Mouse (Mus musculus) limb, embryonic 15.5 days (tissue): ENCODE measurements around the gene AI413582. TPM values are rescaled to one million over a fixed set of nuclear protein-coding genes. Genes with fewer than 3 reads are reported as not detected.

Experiments
- ATAC-seq: fragments of 200-750 bp; cut with Nextera tagmentation; 2 replicates; pipeline ENCODE4 v1.8.0; 2017; ENCODE audit warnings: low read depth, moderate TSS enrichment; ENCODE audit not compliant: insufficient number of reproducible peaks, low FRiP score, low TSS enrichment
- H3K27ac ChIP-seq: fragments of 300-500 bp; sonication (generic); 2 replicates; pipeline ENCODE4 v1.5.1; 2015; ENCODE audit warnings: moderate library complexity, mild to moderate bottlenecking, inconsistent platforms
- H3K27me3 ChIP-seq: fragments of 300-500 bp; sonication (generic); 2 replicates; pipeline ENCODE4 v1.6.1; 2015; ENCODE audit warnings: inconsistent platforms
- H3K36me3 ChIP-seq: fragments of 300-500 bp; sonication (generic); 2 replicates; pipeline ENCODE4 v1.6.1; 2015; ENCODE audit warnings: inconsistent platforms
- H3K4me1 ChIP-seq: fragments of 300-500 bp; sonication (generic); 2 replicates; pipeline ENCODE4 v1.6.1; 2015; ENCODE audit warnings: inconsistent platforms
- H3K4me2 ChIP-seq: fragments of 300-500 bp; sonication (generic); 2 replicates; pipeline ENCODE4 v1.6.1; 2015; ENCODE audit warnings: mild to moderate bottlenecking, inconsistent platforms
- H3K4me3 ChIP-seq: fragments of 300-500 bp; sonication (generic); 2 replicates; pipeline ENCODE4 v1.5.1; 2015; ENCODE audit warnings: mild to moderate bottlenecking, inconsistent platforms
- H3K9ac ChIP-seq: fragments of 300-500 bp; sonication (generic); 2 replicates; pipeline ENCODE4 v1.6.1; 2015; ENCODE audit warnings: inconsistent platforms
- H3K9me3 ChIP-seq: fragments of 300-500 bp; sonication (generic); 2 replicates; pipeline ENCODE4 v1.6.1; 2016; ENCODE audit warnings: inconsistent platforms
- WGBS: fragments of 180-500 bp; shearing (Covaris S2); methylation state at CpG from one replicate; pipeline ENCODE4 v1.1.7; 2015; 5-methylcytosine and 5-hydroxymethylcytosine counted together
- polyA plus RNA-seq: library from polyadenylated mRNA; unstranded; fragments of >200 nt; fragmentation: Nextera tagmentation; extraction: Ambion mirVana; gene quantifications from 2 replicates; pipeline ENCODE4 v1.2.1, GENCODE M21; 2015

Gene AI413582
- polyA plus RNA-seq, 1 experiment from 2014 or later, result 28.4 TPM

DNA sequence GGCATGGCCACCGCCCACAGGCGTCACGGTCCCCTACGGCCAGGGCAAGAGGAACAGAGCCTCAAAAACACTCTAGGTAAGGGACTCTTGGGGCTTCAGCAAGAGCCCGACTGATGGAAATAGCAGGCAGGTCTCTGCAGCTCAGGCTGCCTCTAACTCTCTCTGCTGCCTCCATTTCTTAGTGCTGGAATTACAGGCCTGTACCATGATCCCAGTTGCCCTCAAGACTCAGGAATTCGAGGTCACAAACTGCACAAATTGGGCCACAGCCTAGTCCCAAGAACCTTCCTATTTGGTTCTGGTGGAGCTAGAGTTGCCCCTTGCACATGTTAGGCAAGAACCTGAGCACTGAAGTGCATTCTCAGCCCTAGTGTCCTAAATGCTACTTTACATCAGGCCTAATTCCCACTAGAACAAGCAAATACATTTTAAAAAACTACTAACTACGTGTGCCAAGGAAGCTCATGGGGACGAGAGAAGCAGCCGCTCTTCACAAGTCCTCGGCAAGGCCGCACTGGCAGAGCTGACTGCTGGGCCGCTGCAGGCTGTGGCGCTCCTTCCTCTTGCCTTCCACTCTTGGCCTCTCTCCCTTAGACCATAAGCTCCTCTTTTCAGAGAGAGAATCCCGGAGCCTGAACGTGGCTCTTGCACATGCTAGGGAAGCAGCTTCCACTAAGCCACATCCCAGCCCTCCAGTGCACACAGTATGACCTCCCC lies 30.3 kb upstream of the AI413582 start:
- Histone ChIP-seq H3K36me3 (peaks cover 49% of the 10 kb centered on the region), H3K4me1 (peaks cover 10% of the 10 kb centered on the region), H3K4me2 (no peak overlapping the region), H3K9ac (no peak overlapping the region), H3K4me3 (no peak overlapping the region), H3K27me3 (no peaks in the 10 kb centered on the region), H3K27ac (0 out of 2 replicates have a peak overlapping the region, but pooled peaks have one; percentile 57), H3K9me3 (no peaks in the 10 kb centered on the region)
- no peak for ATAC-seq
- 84% methylated on average over 15 of the region's 15 CpGs for WGBS

- Histone ChIP-seq H3K36me3 (peaks cover 66% of the 10 kb centered on the region), H3K27me3 (no peaks in the 10 kb centered on the region)
- 97% methylated on average over 7 of the region's 7 CpGs for WGBS
These were observed 27.0 kb upstream of the AI413582 start for GRCm38 (mm10) chr17:27592565-27592910.

DNA sequence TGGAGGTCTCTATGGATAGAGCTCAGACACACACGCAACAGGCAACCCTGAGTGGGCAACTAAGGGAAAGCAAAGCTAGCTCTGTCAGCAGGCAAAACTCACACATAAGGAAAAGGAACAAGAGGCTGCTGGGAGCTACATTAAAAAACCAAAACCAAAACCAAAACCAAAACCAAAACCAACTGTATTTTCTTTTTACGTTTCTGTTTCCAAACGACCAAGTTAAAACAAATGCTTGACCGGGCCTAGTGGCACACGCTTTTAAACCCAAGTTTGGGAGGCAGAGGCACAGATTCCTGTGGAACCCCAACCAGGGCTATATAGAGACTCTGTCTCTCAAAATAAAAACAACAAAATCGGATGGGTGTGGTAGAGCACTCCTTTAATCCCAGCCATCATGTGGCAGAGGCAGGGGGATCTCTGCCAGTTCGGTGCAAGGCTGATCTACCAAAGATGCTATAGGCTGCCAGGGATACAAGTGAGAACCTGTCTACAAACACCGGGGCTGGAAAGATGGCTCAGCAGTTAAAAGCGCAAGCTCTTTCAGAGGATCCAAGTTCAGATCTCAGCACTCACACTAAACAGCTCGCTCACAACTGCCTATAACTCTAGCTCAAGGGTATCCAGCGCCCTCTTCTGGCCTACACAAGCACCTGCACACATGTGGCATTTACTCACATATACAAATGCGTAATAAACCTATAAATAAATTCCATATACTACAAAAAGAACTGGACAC lies 26.4 kb upstream of the AI413582 start:
- Histone ChIP-seq H3K4me1 (peaks cover 20% of the 10 kb centered on the region), H3K9me3 (no peaks in the 10 kb centered on the region), H3K9ac (no peak overlapping the region), H3K36me3 (peaks cover 65% of the 10 kb centered on the region), H3K4me3 (no peak overlapping the region), H3K27me3 (no peaks in the 10 kb centered on the region), H3K27ac (no peak overlapping the region), H3K4me2 (no peak overlapping the region)
- no peak for ATAC-seq
- 80% methylated on average over 12 of the region's 12 CpGs for WGBS

More at GRCm38 (mm10) chr17:27592565-27592910, 27.0 kb upstream of the AI413582 start:
- no peaks in the 10 kb centered on the region for H3K9me3 ChIP-seq
- H3K4me1 ChIP-seq, result peaks cover 16% of the 10 kb centered on the region
- no peak overlapping the region for H3K4me3 ChIP-seq
- H3K27ac ChIP-seq, result no peak overlapping the region
- no peak overlapping the region for H3K4me2 ChIP-seq
- ATAC-seq, result no peak
- H3K9ac ChIP-seq, result no peak overlapping the region

DNA sequence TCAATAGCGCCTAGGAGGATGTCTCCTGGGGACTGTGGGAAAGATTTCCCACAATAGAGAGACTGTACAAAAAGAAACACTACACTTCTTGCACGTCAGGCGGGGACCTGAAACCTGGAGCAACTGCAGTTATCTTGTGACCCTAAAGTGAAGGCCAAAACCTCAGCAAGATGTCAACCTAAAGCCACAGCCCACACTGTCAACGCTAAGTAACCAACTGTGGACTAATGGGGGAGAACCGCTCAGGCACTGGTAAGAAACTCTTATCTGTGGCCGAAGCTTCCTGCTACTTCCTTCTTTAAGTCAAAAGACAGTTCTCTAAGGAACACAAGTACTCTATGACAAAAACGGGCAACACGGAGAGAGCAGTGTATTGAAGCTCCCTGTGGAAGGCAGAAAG lies 22.7 kb upstream of the AI413582 start:
- H3K9ac ChIP-seq, result no peak overlapping the region
- WGBS, result 77% methylated on average over 8 of the region's 8 CpGs
- ATAC-seq, result no peak
- no peaks in the 10 kb centered on the region for H3K9me3 ChIP-seq
- H3K4me2 ChIP-seq, result no peak overlapping the region
- H3K36me3 ChIP-seq, result peaks cover 56% of the 10 kb centered on the region
- no peak overlapping the region for H3K4me3 ChIP-seq
- no peak overlapping the region for H3K27ac ChIP-seq
- no peaks in the 10 kb centered on the region for H3K27me3 ChIP-seq
- peaks cover 22% of the 10 kb centered on the region for H3K4me1 ChIP-seq

- peak overlapping the region; percentile 27; the same call in 1 of the 2 replicates for H3K27ac ChIP-seq
- H3K4me3 ChIP-seq, result no peak overlapping the region
- no peaks in the 10 kb centered on the region for H3K27me3 ChIP-seq
- no peak overlapping the region for H3K9ac ChIP-seq
- 57% methylated on average over 12 of the region's 12 CpGs for WGBS
- H3K4me2 ChIP-seq, result no peak overlapping the region
- peaks cover 22% of the 10 kb centered on the region for H3K4me1 ChIP-seq
- no peaks in the 10 kb centered on the region for H3K9me3 ChIP-seq
- no peak for ATAC-seq
- H3K36me3 ChIP-seq, result peaks cover 58% of the 10 kb centered on the region
These were observed 21.7 kb upstream of the AI413582 start for GRCm38 (mm10) chr17:27587252-27587651.

DNA sequence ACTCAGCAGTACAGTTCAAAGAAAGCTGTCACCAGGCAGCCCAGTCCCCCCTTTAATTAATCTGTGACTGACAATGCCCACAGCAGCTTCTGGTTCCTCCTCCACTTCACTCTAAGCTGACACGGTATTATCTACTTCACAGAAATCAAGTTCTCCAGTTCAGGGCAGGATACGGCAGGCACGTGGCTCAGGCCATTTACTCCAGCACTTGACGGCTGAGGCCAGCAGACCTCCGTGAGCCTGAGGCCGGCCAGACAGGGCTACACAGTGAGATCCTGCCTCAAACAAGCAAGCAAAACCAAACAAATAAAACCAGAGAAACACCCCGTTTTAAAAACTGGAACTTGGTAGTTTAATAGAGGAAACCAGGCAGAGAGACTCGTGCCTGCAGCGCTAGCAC lies 21.1 kb upstream of the AI413582 start:
- H3K9ac ChIP-seq, result no peak overlapping the region
- H3K27ac ChIP-seq, result no peak overlapping the region; the same call in 1 of the 2 replicates
- no peak overlapping the region for H3K4me3 ChIP-seq
- no peak for ATAC-seq
- peaks cover 63% of the 10 kb centered on the region for H3K36me3 ChIP-seq
- H3K4me1 ChIP-seq, result peaks cover 21% of the 10 kb centered on the region
- no peaks in the 10 kb centered on the region for H3K27me3 ChIP-seq
- H3K4me2 ChIP-seq, result no peak overlapping the region
- H3K9me3 ChIP-seq, result no peaks in the 10 kb centered on the region
- WGBS, result 53% methylated on average over 9 of the region's 9 CpGs

DNA sequence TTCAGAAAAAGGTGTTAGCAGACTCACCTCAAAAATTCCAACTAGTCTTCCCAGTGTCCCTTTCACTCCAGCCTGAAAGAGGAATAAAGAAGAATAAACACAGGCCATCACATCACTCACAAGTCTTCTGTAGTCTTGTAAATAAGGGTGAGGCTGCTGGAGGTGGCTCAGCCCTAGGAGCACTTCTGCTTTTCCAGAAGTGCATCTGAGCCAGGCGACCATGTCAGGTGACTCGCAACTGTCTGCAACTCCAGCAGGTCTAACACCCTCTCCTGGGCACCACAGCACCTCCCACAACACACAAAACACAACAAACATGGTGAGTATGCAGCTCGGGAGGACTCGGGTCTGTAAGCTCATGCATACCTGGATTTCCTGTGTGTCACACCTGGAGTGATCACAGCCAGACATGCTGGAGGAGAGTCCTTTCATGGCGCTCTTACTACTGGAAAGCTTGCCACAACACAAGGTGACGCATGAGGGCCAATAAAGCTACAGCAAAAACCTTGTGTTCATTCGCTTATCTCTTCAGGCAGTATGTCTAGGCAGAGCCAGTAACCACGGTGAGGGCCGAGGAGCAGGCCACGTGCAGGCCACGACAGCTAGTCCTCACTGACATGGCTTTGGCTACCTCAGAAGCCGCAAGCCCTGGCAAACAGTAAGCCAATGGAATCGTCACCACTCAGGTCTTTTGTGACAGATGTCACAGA lies 17.8 kb upstream of the AI413582 start:
- ATAC-seq, result no peak
- no peaks in the 10 kb centered on the region for H3K9me3 ChIP-seq
- no peak overlapping the region for H3K4me3 ChIP-seq
- H3K9ac ChIP-seq, result no peak overlapping the region
- H3K4me2 ChIP-seq, result no peak overlapping the region
- H3K36me3 ChIP-seq, result peaks cover 75% of the 10 kb centered on the region
- H3K27me3 ChIP-seq, result no peaks in the 10 kb centered on the region
- no peak overlapping the region for H3K27ac ChIP-seq
- peaks cover 17% of the 10 kb centered on the region for H3K4me1 ChIP-seq
- 86% methylated on average over 13 of the region's 13 CpGs for WGBS

GRCm38 (mm10) chr17:27580392-27581068 lies 15.0 kb upstream of the AI413582 start:
- Histone ChIP-seq H3K9me3 (no peaks in the 10 kb centered on the region), H3K9ac (no peak overlapping the region), H3K27me3 (no peaks in the 10 kb centered on the region), H3K4me3 (no peak overlapping the region), H3K4me2 (no peak overlapping the region), H3K4me1 (peaks cover 10% of the 10 kb centered on the region), H3K27ac (no peak overlapping the region), H3K36me3 (peaks cover 71% of the 10 kb centered on the region)
- ATAC-seq, result no peak
- 83% methylated on average over 20 of the region's 20 CpGs for WGBS

DNA sequence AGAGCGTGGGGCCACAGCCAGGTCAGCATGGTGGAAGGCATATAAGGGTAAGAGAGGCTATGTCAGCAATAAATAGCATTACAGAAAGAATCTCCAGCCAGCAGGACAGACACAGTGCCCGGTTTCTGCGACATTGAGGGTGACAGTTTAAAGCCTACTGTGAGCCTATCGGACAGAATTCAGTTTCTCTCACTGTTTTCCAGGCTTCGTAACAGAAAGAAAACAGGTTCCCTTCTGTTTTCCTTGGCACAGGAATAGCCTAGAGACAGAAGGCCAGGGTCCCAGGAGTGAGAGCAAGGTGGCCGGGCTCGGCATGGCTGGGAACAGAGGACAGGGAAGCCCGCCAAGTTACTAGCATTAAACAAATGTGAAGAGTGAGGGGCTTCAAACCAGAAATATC lies 14.3 kb upstream of the AI413582 start:
- Histone ChIP-seq H3K4me2 (no peak overlapping the region), H3K27ac (no peak overlapping the region), H3K4me3 (no peak overlapping the region), H3K9ac (no peak overlapping the region), H3K36me3 (peaks cover 70% of the 10 kb centered on the region), H3K4me1 (peaks cover 17% of the 10 kb centered on the region), H3K9me3 (no peaks in the 10 kb centered on the region), H3K27me3 (no peaks in the 10 kb centered on the region)
- WGBS, result 86% methylated on average over 8 of the region's 8 CpGs
- ATAC-seq, result no peak

DNA sequence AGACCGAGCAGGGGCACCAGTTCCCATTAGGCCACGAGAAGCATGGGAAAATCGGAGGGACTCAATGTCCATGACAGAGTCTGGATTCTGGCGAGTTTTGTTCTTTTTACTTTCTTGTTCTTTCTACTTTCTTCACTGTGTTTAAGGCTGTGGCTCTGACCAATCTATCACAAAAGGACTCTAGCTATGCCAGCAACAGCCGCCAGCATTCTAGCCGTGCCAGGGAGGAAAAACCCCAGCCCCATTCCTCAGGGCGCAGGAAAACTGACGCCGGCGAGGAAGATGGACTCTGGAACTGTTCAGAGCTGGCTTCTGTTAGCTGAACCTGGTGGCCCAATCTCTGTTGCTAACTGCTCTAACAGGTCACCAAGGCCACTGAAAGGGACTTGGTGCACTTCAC lies 12.9 kb upstream of the AI413582 start:
- WGBS, result 93% methylated on average over 10 of the region's 10 CpGs
- ATAC-seq, result no peak
- no peaks in the 10 kb centered on the region for H3K27me3 ChIP-seq
- peaks cover 21% of the 10 kb centered on the region for H3K4me1 ChIP-seq
- H3K9me3 ChIP-seq, result no peaks in the 10 kb centered on the region
- H3K4me3 ChIP-seq, result no peak overlapping the region
- H3K9ac ChIP-seq, result no peak overlapping the region
- H3K36me3 ChIP-seq, result peaks cover 66% of the 10 kb centered on the region
- no peak overlapping the region for H3K27ac ChIP-seq
- no peak overlapping the region for H3K4me2 ChIP-seq

DNA sequence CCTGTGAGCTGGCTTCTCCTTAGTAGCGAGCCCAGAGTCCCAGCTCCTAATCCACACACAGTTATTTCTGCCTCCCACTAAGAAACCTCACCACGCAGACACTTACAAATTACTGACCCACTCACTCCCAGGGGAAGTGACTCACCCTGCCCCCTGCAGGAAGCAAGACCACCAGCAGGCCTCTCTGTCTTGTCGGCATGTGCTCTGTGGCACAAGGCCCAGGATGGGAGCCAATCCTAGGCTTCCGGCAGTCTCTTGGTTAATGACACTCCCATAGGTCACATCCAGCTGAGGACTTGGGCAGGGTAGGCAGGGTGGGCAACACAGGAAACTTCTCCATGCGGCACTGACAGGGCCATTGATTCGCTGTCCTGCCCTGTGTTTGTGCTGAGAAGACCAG lies 11.9 kb upstream of the AI413582 start:
- WGBS, result 67% methylated on average over 6 of the region's 6 CpGs
- Histone ChIP-seq H3K27ac (no peak overlapping the region), H3K9ac (no peak overlapping the region), H3K4me3 (no peak overlapping the region), H3K9me3 (no peaks in the 10 kb centered on the region), H3K4me1 (peaks cover 23% of the 10 kb centered on the region), H3K4me2 (no peak overlapping the region), H3K27me3 (no peaks in the 10 kb centered on the region), H3K36me3 (peaks cover 62% of the 10 kb centered on the region)
- ATAC-seq, result no peak
